Mouse (Mus musculus): ENCODE measurements around the gene Tmtc4. TPM values are rescaled to one million over a fixed set of nuclear protein-coding genes. Genes with fewer than 3 reads are reported as not detected.

The Tmtc4 gene
- polyA plus RNA-seq, 1 experiment from 2014 or later: 50.3 TPM

GRCm38 (mm10) chr14:122912812-122913498, 70.9 kb downstream of the Tmtc4 start:
- Histone ChIP-seq H3K27ac (ENCODE audit: low read depth, low read length) (no peak overlapping the region), H3K27me3 (ENCODE audit: control insufficient read depth, insufficient read depth, low read length) (peaks cover 4% of the 10 kb centered on the region; the same call in 1 of the 2 replicates), H3K36me3 (ENCODE audit: control insufficient read depth, insufficient read depth, low read length) (no peaks in the 10 kb centered on the region), H3K4me3 (ENCODE audit: low read depth, low read length) (peak overlapping the region; percentile 47), H3K9me3 (ENCODE audit: control insufficient read depth, low read length) (no peaks in the 10 kb centered on the region), H3K4me2 (ENCODE audit: low read depth) (peak overlapping the region; percentile 81), H3K4me1 (ENCODE audit: control insufficient read depth, insufficient read depth, low read length) (no peaks in the 10 kb centered on the region), H3K9ac (ENCODE audit: low read length) (peak overlapping the region; percentile 54)
- ATAC-seq (ENCODE audit: insufficient read depth, low FRiP score, low TSS enrichment) (peak; percentile 70), DNase-seq (ENCODE audit: low spot score) (peak; percentile 58)
- WGBS: under 1% methylated on average over 56 of the region's 58 CpGs

GRCm38 (mm10) chr14:122912137-122912536, 71.7 kb downstream of the Tmtc4 start:
- Histone ChIP-seq H3K4me3 (ENCODE audit: low read depth, low read length) (no peak overlapping the region), H3K27ac (ENCODE audit: low read depth, low read length) (no peak overlapping the region), H3K4me2 (ENCODE audit: low read depth) (peak overlapping the region; percentile 81), H3K9ac (ENCODE audit: low read length) (no peak overlapping the region), H3K36me3 (ENCODE audit: control insufficient read depth, insufficient read depth, low read length) (no peaks in the 10 kb centered on the region), H3K27me3 (ENCODE audit: control insufficient read depth, insufficient read depth, low read length) (peaks cover 4% of the 10 kb centered on the region; the same call in 1 of the 2 replicates), H3K9me3 (ENCODE audit: control insufficient read depth, low read length) (no peaks in the 10 kb centered on the region), H3K4me1 (ENCODE audit: control insufficient read depth, insufficient read depth, low read length) (no peaks in the 10 kb centered on the region)
- 47% methylated on average over 1 of the region's 1 CpGs for WGBS
- ATAC-seq (ENCODE audit: insufficient read depth, low FRiP score, low TSS enrichment): no peak
- DNase-seq (ENCODE audit: low spot score): no peak

- DNase-seq (ENCODE audit: low spot score) (no peak), ATAC-seq (ENCODE audit: insufficient read depth, low FRiP score, low TSS enrichment) (no peak)
- Histone ChIP-seq H3K9me3 (ENCODE audit: control insufficient read depth, low read length) (no peaks in the 10 kb centered on the region), H3K27me3 (ENCODE audit: control insufficient read depth, insufficient read depth, low read length) (peaks cover 4% of the 10 kb centered on the region; the same call in 1 of the 2 replicates), H3K9ac (ENCODE audit: low read length) (no peak overlapping the region), H3K36me3 (ENCODE audit: control insufficient read depth, insufficient read depth, low read length) (no peaks in the 10 kb centered on the region), H3K4me1 (ENCODE audit: control insufficient read depth, insufficient read depth, low read length) (no peaks in the 10 kb centered on the region), H3K4me3 (ENCODE audit: low read depth, low read length) (no peak overlapping the region), H3K4me2 (ENCODE audit: low read depth) (no peak overlapping the region), H3K27ac (ENCODE audit: low read depth, low read length) (no peak overlapping the region)
These were observed 72.6 kb downstream of the Tmtc4 start for GRCm38 (mm10) chr14:122911265-122911664.

GRCm38 (mm10) chr14:122909368-122910091, 74.3 kb downstream of the Tmtc4 start:
- ATAC-seq (ENCODE audit: insufficient read depth, low FRiP score, low TSS enrichment) (no peak), DNase-seq (ENCODE audit: low spot score) (no peak)
- no peaks in the 10 kb centered on the region for H3K36me3 ChIP-seq (ENCODE audit: control insufficient read depth, insufficient read depth, low read length)
- no peak overlapping the region for H3K4me3 ChIP-seq (ENCODE audit: low read depth, low read length)
- H3K9ac ChIP-seq (ENCODE audit: low read length): no peak overlapping the region
- H3K27ac ChIP-seq (ENCODE audit: low read depth, low read length): no peak overlapping the region
- WGBS: 82% methylated on average over 5 of the region's 5 CpGs
- H3K9me3 ChIP-seq (ENCODE audit: control insufficient read depth, low read length): no peaks in the 10 kb centered on the region
- H3K27me3 ChIP-seq (ENCODE audit: control insufficient read depth, insufficient read depth, low read length): peaks cover 4% of the 10 kb centered on the region; the same call in 1 of the 2 replicates
- no peak overlapping the region for H3K4me2 ChIP-seq (ENCODE audit: low read depth)
- H3K4me1 ChIP-seq (ENCODE audit: control insufficient read depth, insufficient read depth, low read length): no peaks in the 10 kb centered on the region

- no peak overlapping the region for H3K27ac ChIP-seq (ENCODE audit: low read depth, low read length)
- WGBS: 93% methylated on average over 4 of the region's 4 CpGs
- no peaks in the 10 kb centered on the region for H3K36me3 ChIP-seq (ENCODE audit: control insufficient read depth, insufficient read depth, low read length)
- no peak for DNase-seq (ENCODE audit: low spot score)
- no peak overlapping the region for H3K9ac ChIP-seq (ENCODE audit: low read length)
- H3K4me3 ChIP-seq (ENCODE audit: low read depth, low read length): no peak overlapping the region
- no peaks in the 10 kb centered on the region for H3K9me3 ChIP-seq (ENCODE audit: control insufficient read depth, low read length)
- ATAC-seq (ENCODE audit: insufficient read depth, low FRiP score, low TSS enrichment): no peak
- H3K4me2 ChIP-seq (ENCODE audit: low read depth): no peak overlapping the region
- no peaks in the 10 kb centered on the region; the same call in 1 of the 2 replicates for H3K27me3 ChIP-seq (ENCODE audit: control insufficient read depth, insufficient read depth, low read length)
- no peaks in the 10 kb centered on the region for H3K4me1 ChIP-seq (ENCODE audit: control insufficient read depth, insufficient read depth, low read length)
These were observed 75.8 kb downstream of the Tmtc4 start for GRCm38 (mm10) chr14:122908075-122908474.

GRCm38 (mm10) chr14:122905007-122905406, 78.8 kb downstream of the Tmtc4 start:
- H3K4me1 ChIP-seq (ENCODE audit: control insufficient read depth, insufficient read depth, low read length): no peaks in the 10 kb centered on the region
- no peak overlapping the region for H3K4me3 ChIP-seq (ENCODE audit: low read depth, low read length)
- no peak overlapping the region for H3K4me2 ChIP-seq (ENCODE audit: low read depth)
- H3K9me3 ChIP-seq (ENCODE audit: control insufficient read depth, low read length): no peaks in the 10 kb centered on the region
- ATAC-seq (ENCODE audit: insufficient read depth, low FRiP score, low TSS enrichment) (no peak), DNase-seq (ENCODE audit: low spot score) (no peak)
- no peaks in the 10 kb centered on the region for H3K36me3 ChIP-seq (ENCODE audit: control insufficient read depth, insufficient read depth, low read length)
- H3K9ac ChIP-seq (ENCODE audit: low read length): no peak overlapping the region
- no peaks in the 10 kb centered on the region for H3K27me3 ChIP-seq (ENCODE audit: control insufficient read depth, insufficient read depth, low read length)
- H3K27ac ChIP-seq (ENCODE audit: low read depth, low read length): no peak overlapping the region
- WGBS: 94% methylated on average over 1 of the region's 1 CpGs

- no peak overlapping the region for H3K9ac ChIP-seq (ENCODE audit: low read length)
- H3K4me2 ChIP-seq (ENCODE audit: low read depth): no peak overlapping the region
- H3K4me1 ChIP-seq (ENCODE audit: control insufficient read depth, insufficient read depth, low read length): no peaks in the 10 kb centered on the region
- DNase-seq (ENCODE audit: low spot score) (no peak), ATAC-seq (ENCODE audit: insufficient read depth, low FRiP score, low TSS enrichment) (no peak)
- no peaks in the 10 kb centered on the region for H3K36me3 ChIP-seq (ENCODE audit: control insufficient read depth, insufficient read depth, low read length)
- no peak overlapping the region for H3K27ac ChIP-seq (ENCODE audit: low read depth, low read length)
- WGBS: 72% methylated on average over 2 of the region's 2 CpGs
- H3K4me3 ChIP-seq (ENCODE audit: low read depth, low read length): no peak overlapping the region
- H3K9me3 ChIP-seq (ENCODE audit: control insufficient read depth, low read length): no peaks in the 10 kb centered on the region
- no peaks in the 10 kb centered on the region for H3K27me3 ChIP-seq (ENCODE audit: control insufficient read depth, insufficient read depth, low read length)
These were observed 79.9 kb downstream of the Tmtc4 start for GRCm38 (mm10) chr14:122903923-122904351.

- H3K9me3 ChIP-seq (ENCODE audit: control insufficient read depth, low read length): no peaks in the 10 kb centered on the region
- no peaks in the 10 kb centered on the region for H3K4me1 ChIP-seq (ENCODE audit: control insufficient read depth, insufficient read depth, low read length)
- no peak overlapping the region for H3K27ac ChIP-seq (ENCODE audit: low read depth, low read length)
- no peaks in the 10 kb centered on the region for H3K36me3 ChIP-seq (ENCODE audit: control insufficient read depth, insufficient read depth, low read length)
- H3K27me3 ChIP-seq (ENCODE audit: control insufficient read depth, insufficient read depth, low read length): no peaks in the 10 kb centered on the region
- H3K4me2 ChIP-seq (ENCODE audit: low read depth): no peak overlapping the region
- no peak overlapping the region for H3K9ac ChIP-seq (ENCODE audit: low read length)
- H3K4me3 ChIP-seq (ENCODE audit: low read depth, low read length): no peak overlapping the region
- no peak for DNase-seq (ENCODE audit: low spot score)
- WGBS: 80% methylated on average over 4 of the region's 4 CpGs
- ATAC-seq (ENCODE audit: insufficient read depth, low FRiP score, low TSS enrichment): no peak
These were observed 81.0 kb downstream of the Tmtc4 start for GRCm38 (mm10) chr14:122902884-122903283.

GRCm38 (mm10) chr14:122902136-122902535, 81.7 kb downstream of the Tmtc4 start:
- Histone ChIP-seq H3K27ac (ENCODE audit: low read depth, low read length) (no peak overlapping the region), H3K4me1 (ENCODE audit: control insufficient read depth, insufficient read depth, low read length) (no peaks in the 10 kb centered on the region), H3K9ac (ENCODE audit: low read length) (no peak overlapping the region), H3K4me2 (ENCODE audit: low read depth) (no peak overlapping the region), H3K9me3 (ENCODE audit: control insufficient read depth, low read length) (no peaks in the 10 kb centered on the region), H3K4me3 (ENCODE audit: low read depth, low read length) (no peak overlapping the region), H3K27me3 (ENCODE audit: control insufficient read depth, insufficient read depth, low read length) (no peaks in the 10 kb centered on the region), H3K36me3 (ENCODE audit: control insufficient read depth, insufficient read depth, low read length) (no peaks in the 10 kb centered on the region)
- ATAC-seq (ENCODE audit: insufficient read depth, low FRiP score, low TSS enrichment): no peak
- DNase-seq (ENCODE audit: low spot score): no peak
- WGBS: 82% methylated on average over 2 of the region's 2 CpGs
